ENCODE assay signal across 9 mouse cellular contexts in the genomic region with DNA sequence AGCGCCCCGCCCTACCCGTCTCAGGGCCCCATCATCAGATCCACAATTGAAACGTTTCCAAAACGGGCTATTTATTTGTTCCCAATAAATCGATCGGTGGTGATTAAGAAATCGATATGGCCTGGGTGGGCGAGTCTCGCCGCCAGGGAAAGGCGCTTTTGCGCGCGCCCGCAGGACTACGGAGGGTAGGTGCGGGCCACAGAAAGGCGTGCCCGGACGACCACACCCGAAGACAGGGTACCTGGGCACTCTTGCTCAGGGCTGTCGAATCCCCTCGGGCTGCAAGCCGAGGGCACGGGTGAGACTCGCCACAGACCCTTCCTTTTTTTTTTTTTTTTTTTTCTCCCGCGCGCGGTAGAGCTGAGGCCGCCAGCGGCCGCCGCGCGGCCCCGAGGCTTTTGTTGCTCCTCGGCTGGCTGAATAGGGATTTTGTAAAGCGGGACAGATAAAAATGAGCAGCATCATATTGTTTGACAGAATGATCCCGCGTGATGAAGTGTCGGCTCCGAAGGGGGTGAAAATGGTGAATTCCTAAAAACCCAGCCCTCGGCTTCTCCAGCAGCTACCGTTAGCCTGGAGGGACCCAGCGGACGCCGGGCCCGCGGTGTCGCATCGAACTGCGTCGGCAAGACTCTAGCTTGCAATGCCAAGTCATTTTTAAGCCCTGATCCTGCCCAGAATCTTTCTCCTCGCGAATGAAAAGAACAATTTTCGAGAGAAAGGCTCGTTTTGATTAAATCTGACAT. TPM values are rescaled to one million over a fixed set of nuclear protein-coding genes. Genes with fewer than 3 reads are reported as not detected.
DNase-seq lines count a peak whose midpoint lies in the region; ATAC-seq lines count a peak whose summit lies in the region.
"Had no signal": no experiment of that assay in that cellular context is flagged by ENCODE, and none has a peak within 500 bp of the region (broad histone marks: within the 10 kb centered on the region; RNA-seq: fewer than 3 reads in every experiment).

No protein-coding gene starts in this region.

- peaks cover 13% of the 10 kb centered on the region; the same call in 1 of the 2 replicates for H3K4me1 ChIP-seq in intestine, embryonic 16.5 days (ENCODE audit: control insufficient read depth, insufficient read depth, low read length)
- peaks cover 9% of the 10 kb centered on the region for H3K4me1 ChIP-seq in stomach, embryonic 15.5 days

- WGBS in intestine, embryonic 16.5 days = 1% methylated on average over 59 of the region's 59 CpGs
- WGBS in stomach, embryonic 15.5 days = 2% methylated on average over 59 of the region's 59 CpGs

- peaks cover 86% of the 10 kb centered on the region for H3K27me3 ChIP-seq in intestine, embryonic 16.5 days (replicated peaks; ENCODE audit: control insufficient read depth, insufficient read depth, low read length)
- peaks cover 84% of the 10 kb centered on the region for H3K27me3 ChIP-seq in stomach, embryonic 15.5 days (replicated peaks)

- ATAC-seq in intestine, embryonic 16.5 days = no peak
- ATAC-seq in stomach, embryonic 15.5 days (ENCODE audit: insufficient read depth, low FRiP score, low read depth) = no peak

- no peaks in the 10 kb centered on the region for H3K9me3 ChIP-seq in intestine, embryonic 16.5 days (ENCODE audit: control insufficient read depth, low read length)
- no peaks in the 10 kb centered on the region for H3K9me3 ChIP-seq in stomach, embryonic 15.5 days

- intact Hi-C loops in left cerebral cortex, postnatal 14 days (cut with DNase I) = loop anchor here (5.0 kb wide), 1 partner anchor 79 kb away; no protein-coding TSS in a partner anchor

- peak overlapping the region; percentile 24 for H3K4me3 ChIP-seq in intestine, embryonic 16.5 days (ENCODE audit: low read length)
- H3K4me3 ChIP-seq in stomach, embryonic 15.5 days (replicated peaks) = peak overlapping the region; percentile 23

- no peak overlapping the region for H3K9ac ChIP-seq in intestine, embryonic 16.5 days (ENCODE audit: low read depth, low read length)
- no peak overlapping the region for H3K9ac ChIP-seq in stomach, embryonic 15.5 days

- 0 out of 2 replicates have a peak overlapping the region, but pooled peaks have one; percentile 30 for H3K4me2 ChIP-seq in intestine, embryonic 16.5 days (ENCODE audit: low read depth, low read length)
- peak overlapping the region; percentile 46 for H3K4me2 ChIP-seq in stomach, embryonic 15.5 days

- DNase-seq in adrenal gland, postnatal 14 days = peak; percentile 22
- no peak for DNase-seq in adrenal gland, adult 8-10 months
- DNase-seq in right cerebral cortex, postnatal 4 days = peak; percentile 38
- DNase-seq in right cerebral cortex, postnatal 14 days = no peak
- DNase-seq in urinary bladder, postnatal 10 days (ENCODE audit: low spot score) = no peak
- DNase-seq in left cerebral cortex, postnatal 14 days (ENCODE audit: low spot score in 2 of 2) = no peak

- H3K36me3 ChIP-seq in intestine, embryonic 16.5 days (ENCODE audit: control insufficient read depth, insufficient read depth, low read length) = no peaks in the 10 kb centered on the region
- no peaks in the 10 kb centered on the region for H3K36me3 ChIP-seq in stomach, embryonic 15.5 days

- no peak overlapping the region for H3K27ac ChIP-seq in intestine, embryonic 16.5 days (ENCODE audit: low read length)
- H3K27ac ChIP-seq in stomach, embryonic 15.5 days = no peak overlapping the region
- H3K27ac ChIP-seq: macrophage had no signal

RNA-seq across cellular contexts. Expression of a gene that starts 5.0 kb away (rescaled TPM):
- total RNA-seq in adrenal gland, postnatal 14 days (2021) = 1.5 and 1.7 TPM in 2 replicates
- total RNA-seq in adrenal gland, adult 8-10 months (2022) = under 1 TPM; 0.21 to 0.86 (median 0.60) TPM
- polyA plus RNA-seq in intestine, embryonic 16.5 days (2015; fragmentation: Nextera tagmentation; extraction: Ambion mirVana) = 0.40 and 0.50 TPM in 2 replicates
- 1.4 TPM in 2 replicates for polyA plus RNA-seq in stomach, embryonic 15.5 days (2015; fragmentation: Nextera tagmentation; extraction: Ambion mirVana)
- not detected for total RNA-seq in left cerebral cortex, postnatal 14 days (2021)
- polyA plus RNA-seq: macrophage had no signal

Comparison
In these comparisons a context has a peak if more than half of its experiments do, and no peak if none do; other contexts are left out.
1. DNase-seq: peak in adrenal gland, postnatal 14 days (single experiment) and right cerebral cortex, postnatal 4 days (single experiment); none in adrenal gland, adult 8-10 months (single experiment), right cerebral cortex, postnatal 14 days (single experiment), urinary bladder, postnatal 10 days (single experiment) and left cerebral cortex, postnatal 14 days (0 of 2).